Comparison of ENCODE assay signal across 16 mouse cellular contexts in genomic region chr5:49665196-49665595, GRCm38 (mm10).
"Had no signal": no experiment of that assay in that cellular context is flagged by ENCODE, and none has a peak within 500 bp of the region (broad histone marks: within the 10 kb centered on the region; RNA-seq: fewer than 3 reads in every experiment).

No protein-coding gene starts in this region.

- ATAC-seq: forebrain, embryonic 13.5 days; forebrain, embryonic 14.5 days; forebrain, embryonic 15.5 days; forebrain, embryonic 16.5 days; forebrain, postnatal 0 days had no signal

- DNase-seq: cerebellum, postnatal 25 days; cerebellum, postnatal 36 days; embryo, embryonic 11 days; forebrain, postnatal 0 days; gastrocnemius, adult 2 months; gastrocnemius, postnatal 10 days; gastrocnemius, postnatal 14 days; gastrocnemius, postnatal 25 days; gastrocnemius, postnatal 36 days; heart, adult 11 months; heart, adult 18-20 months; heart, adult 2 months had no signal
